Mouse (Mus musculus): ENCODE results near the gene Prickle1.

Gene Prickle1

GRCm38 (mm10) chr15:93519836-93520826, 75.6 kb downstream of the Prickle1 start:
- in situ Hi-C loops (cut with MboI; ENCODE audit: low pct_unique_long_range_greater_than_20kb in 1 of 2, low sequenced_read_pairs in 2 of 2, unreplicated experiment in 1 of 2): no loop called here

- in situ Hi-C loops (cut with MboI; ENCODE audit: low pct_unique_long_range_greater_than_20kb in 1 of 2, low sequenced_read_pairs in 2 of 2, unreplicated experiment in 1 of 2): no loop called here
Measured at GRCm38 (mm10) chr15:93518941-93519835, 76.5 kb downstream of the Prickle1 start.

- in situ Hi-C loops (cut with MboI; ENCODE audit: low pct_unique_long_range_greater_than_20kb in 1 of 2, low sequenced_read_pairs in 2 of 2, unreplicated experiment in 1 of 2): no loop called here
Measured at GRCm38 (mm10) chr15:93518143-93518902, 77.4 kb downstream of the Prickle1 start.

- in situ Hi-C loops (cut with MboI; ENCODE audit: low pct_unique_long_range_greater_than_20kb in 1 of 2, low sequenced_read_pairs in 2 of 2, unreplicated experiment in 1 of 2): no loop called here
Measured at GRCm38 (mm10) chr15:93517022-93517565, 78.6 kb downstream of the Prickle1 start.

GRCm38 (mm10) chr15:93515316-93515715, 80.4 kb downstream of the Prickle1 start:
- in situ Hi-C loops (cut with MboI; ENCODE audit: low pct_unique_long_range_greater_than_20kb in 1 of 2, low sequenced_read_pairs in 2 of 2, unreplicated experiment in 1 of 2): no loop called here

GRCm38 (mm10) chr15:93513939-93514341, 81.8 kb downstream of the Prickle1 start:
- in situ Hi-C loops (cut with MboI; ENCODE audit: low pct_unique_long_range_greater_than_20kb in 1 of 2, low sequenced_read_pairs in 2 of 2, unreplicated experiment in 1 of 2): no loop called here

GRCm38 (mm10) chr15:93512437-93512836, 83.3 kb downstream of the Prickle1 start:
- in situ Hi-C loops (cut with MboI; ENCODE audit: low pct_unique_long_range_greater_than_20kb in 1 of 2, low sequenced_read_pairs in 2 of 2, unreplicated experiment in 1 of 2): no loop called here

GRCm38 (mm10) chr15:93510690-93511336, 84.9 kb downstream of the Prickle1 start:
- in situ Hi-C loops (cut with MboI; ENCODE audit: low pct_unique_long_range_greater_than_20kb in 1 of 2, low sequenced_read_pairs in 2 of 2, unreplicated experiment in 1 of 2): no loop called here

GRCm38 (mm10) chr15:93504808-93505207, 90.9 kb downstream of the Prickle1 start:
- in situ Hi-C loops (cut with MboI; ENCODE audit: low pct_unique_long_range_greater_than_20kb in 1 of 2, low sequenced_read_pairs in 2 of 2, unreplicated experiment in 1 of 2): no loop called here

GRCm38 (mm10) chr15:93503201-93503745, 92.4 kb downstream of the Prickle1 start:
- in situ Hi-C loops (cut with MboI; ENCODE audit: low pct_unique_long_range_greater_than_20kb in 1 of 2, low sequenced_read_pairs in 2 of 2, unreplicated experiment in 1 of 2): no loop called here

- in situ Hi-C loops (cut with MboI; ENCODE audit: low pct_unique_long_range_greater_than_20kb in 1 of 2, low sequenced_read_pairs in 2 of 2, unreplicated experiment in 1 of 2): no loop called here
Measured at GRCm38 (mm10) chr15:93502703-93503102, 93.0 kb downstream of the Prickle1 start.

- in situ Hi-C loops (cut with MboI; ENCODE audit: low pct_unique_long_range_greater_than_20kb in 1 of 2, low sequenced_read_pairs in 2 of 2, unreplicated experiment in 1 of 2): no loop called here
Measured at GRCm38 (mm10) chr15:93499866-93500265, 95.8 kb downstream of the Prickle1 start.

GRCm38 (mm10) chr15:93494700-93495099, 101.0 kb downstream of the Prickle1 start:
- in situ Hi-C loops (cut with MboI; ENCODE audit: low pct_unique_long_range_greater_than_20kb in 1 of 2, low sequenced_read_pairs in 2 of 2, unreplicated experiment in 1 of 2): no loop called here

GRCm38 (mm10) chr15:93489597-93489996, 106.1 kb downstream of the Prickle1 start:
- in situ Hi-C loops (cut with MboI; ENCODE audit: low pct_unique_long_range_greater_than_20kb in 1 of 2, low sequenced_read_pairs in 2 of 2, unreplicated experiment in 1 of 2): no loop called here

- in situ Hi-C loops (cut with MboI; ENCODE audit: low pct_unique_long_range_greater_than_20kb in 1 of 2, low sequenced_read_pairs in 2 of 2, unreplicated experiment in 1 of 2): no loop called here
Measured at GRCm38 (mm10) chr15:93486066-93486465, 109.6 kb downstream of the Prickle1 start.

- in situ Hi-C loops (cut with MboI; ENCODE audit: low pct_unique_long_range_greater_than_20kb in 1 of 2, low sequenced_read_pairs in 2 of 2, unreplicated experiment in 1 of 2): no loop called here
Measured at GRCm38 (mm10) chr15:93485252-93485651, 110.4 kb downstream of the Prickle1 start.

GRCm38 (mm10) chr15:93484261-93484710, 111.4 kb downstream of the Prickle1 start:
- in situ Hi-C loops (cut with MboI; ENCODE audit: low pct_unique_long_range_greater_than_20kb in 1 of 2, low sequenced_read_pairs in 2 of 2, unreplicated experiment in 1 of 2): no loop called here

All from mouse embryonic stem cell (cell line).